Mouse (Mus musculus): ENCODE measurements around the gene Gnl3.
A peak's percentile ranks its signal among the peaks of the same experiment; 100 is the strongest.

Gene Gnl3

DNA sequence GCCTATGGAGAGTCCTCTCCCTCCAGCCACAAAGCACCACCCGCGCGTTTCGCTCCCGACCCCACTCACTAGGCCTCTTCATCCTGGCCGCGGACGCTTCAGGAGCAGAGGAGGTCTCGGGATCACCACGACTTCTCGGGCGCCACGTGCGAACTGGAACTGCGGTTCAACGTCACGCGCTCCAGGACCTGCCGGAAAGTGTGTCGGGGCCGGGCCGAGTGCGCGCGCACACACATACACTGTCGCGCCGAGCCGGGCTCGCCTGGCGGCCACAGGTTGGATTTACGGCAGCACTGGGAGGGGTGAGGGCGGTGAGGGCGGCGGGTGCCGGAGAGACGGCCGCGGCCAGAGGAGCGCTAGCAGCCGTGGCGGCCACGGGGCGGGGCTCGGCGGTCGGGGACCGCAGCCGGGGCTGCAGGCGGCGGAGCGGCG, at the start of gene Gnl3, which contains the start of gene Pbrm1:
Gnl3 (minus strand) TSS at position 293 of the 432 bp plus-strand sequence.
Pbrm1 (plus strand) TSS at position 279 of the 432 bp plus-strand sequence.
- DNase-seq (ENCODE audit: low spot score in 2 of 2): peak; percentile 95 to 97

DNA sequence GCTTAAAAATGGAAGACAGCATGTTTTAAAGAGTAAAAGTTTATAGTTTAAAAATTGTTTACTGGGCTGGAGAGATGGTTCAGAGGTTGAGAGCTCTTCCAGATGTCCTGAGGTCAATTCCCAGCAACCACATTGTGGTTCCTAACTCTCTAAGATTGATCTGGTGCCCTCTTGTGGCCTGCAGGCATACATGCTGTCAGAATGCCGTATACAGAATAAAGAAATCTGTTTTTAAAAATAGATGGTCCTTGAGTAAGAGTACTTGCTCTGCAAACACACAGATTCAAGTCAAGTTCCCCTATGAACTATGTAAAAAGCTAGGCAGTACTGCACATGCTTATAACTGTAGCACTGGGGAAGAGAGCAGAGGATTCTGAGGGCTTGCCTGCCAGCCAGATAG, 43.3 kb upstream of the Gnl3 start:
- DNase-seq (ENCODE audit: low spot score in 2 of 2): no peak

DNA sequence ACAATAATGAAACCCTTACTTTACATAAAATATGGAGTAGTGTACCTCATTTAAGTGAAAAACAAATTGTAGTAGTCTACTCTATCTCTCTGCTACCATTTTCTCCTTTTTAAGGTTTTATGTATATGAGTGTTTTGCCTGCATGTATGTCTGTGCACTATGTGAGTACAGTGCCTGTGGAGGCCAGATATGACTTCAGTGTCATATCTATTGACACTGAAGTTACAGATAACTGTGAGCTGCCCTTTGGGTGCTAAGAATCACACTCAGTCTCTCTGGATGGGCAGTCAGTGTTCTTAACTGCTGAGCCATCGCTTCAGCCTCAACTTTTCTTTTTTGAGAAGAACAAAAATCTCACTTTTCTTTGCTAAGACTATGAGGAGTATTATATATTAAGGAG, 26.9 kb upstream of the Gnl3 start:
- no peak for DNase-seq (ENCODE audit: low spot score in 2 of 2)

DNA sequence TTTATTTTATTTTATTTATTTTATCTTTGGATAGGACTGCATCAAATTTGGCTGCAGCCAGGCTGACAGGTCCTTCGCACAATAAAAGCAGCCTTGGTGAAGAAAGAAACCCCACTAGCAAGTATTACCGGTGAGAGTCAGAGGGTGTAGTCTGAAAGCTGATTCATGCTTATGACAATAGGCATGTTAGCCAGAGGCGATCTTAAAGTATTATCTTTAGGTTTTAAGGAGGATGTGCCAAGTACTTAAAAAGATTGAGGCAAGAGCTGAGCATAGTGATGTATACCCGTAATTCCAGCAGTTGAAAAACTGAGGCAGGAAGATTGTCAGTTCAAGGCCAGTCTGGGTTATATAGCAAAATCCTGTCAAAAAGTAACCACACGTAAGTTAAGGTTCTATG, 26.3 kb upstream of the Gnl3 start:
- no peak for DNase-seq (ENCODE audit: low spot score in 2 of 2)

DNA sequence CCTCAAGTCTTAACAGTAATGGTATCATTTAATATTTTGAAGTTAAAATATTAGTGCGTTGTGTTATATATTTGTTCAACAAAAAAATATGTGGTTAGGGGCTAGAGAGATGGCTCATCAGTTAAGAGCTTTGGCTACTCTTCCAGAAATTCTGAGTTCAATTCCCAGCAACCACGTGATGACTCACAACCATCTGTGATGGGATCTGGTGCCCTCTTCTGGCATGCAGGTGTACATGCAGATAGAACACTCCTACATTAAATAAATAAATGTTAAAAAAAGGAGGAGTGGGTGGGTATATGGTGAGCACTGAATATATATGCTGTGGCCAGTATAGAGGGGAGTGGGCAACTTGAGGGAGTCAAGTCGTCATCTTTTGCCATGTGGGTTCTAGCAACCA, 6.8 kb upstream of the Gnl3 start:
- peak; percentile 16 to 36 for DNase-seq (ENCODE audit: low spot score in 2 of 2)

DNA sequence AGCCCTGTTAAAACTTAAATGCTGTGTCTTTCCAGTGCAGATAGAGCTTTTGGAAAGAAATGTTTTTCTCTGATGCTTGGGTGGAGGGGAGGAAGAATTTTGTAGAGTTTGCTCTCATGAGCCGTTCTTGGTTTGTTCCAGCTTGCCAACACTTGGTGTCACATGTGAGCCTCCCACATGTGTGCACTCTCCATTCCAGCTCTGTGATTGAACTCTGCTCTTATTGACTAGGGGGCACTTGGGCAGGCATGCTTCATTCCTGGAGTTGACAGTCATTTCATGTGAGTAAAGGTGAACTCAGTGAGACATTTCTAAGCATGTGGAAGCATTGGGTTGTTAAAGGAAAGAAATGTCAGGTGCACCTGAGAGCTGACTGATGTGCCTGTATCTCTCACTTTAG, 3.6 kb upstream of the Gnl3 start:
- no peak for DNase-seq (ENCODE audit: low spot score in 2 of 2)

DNA sequence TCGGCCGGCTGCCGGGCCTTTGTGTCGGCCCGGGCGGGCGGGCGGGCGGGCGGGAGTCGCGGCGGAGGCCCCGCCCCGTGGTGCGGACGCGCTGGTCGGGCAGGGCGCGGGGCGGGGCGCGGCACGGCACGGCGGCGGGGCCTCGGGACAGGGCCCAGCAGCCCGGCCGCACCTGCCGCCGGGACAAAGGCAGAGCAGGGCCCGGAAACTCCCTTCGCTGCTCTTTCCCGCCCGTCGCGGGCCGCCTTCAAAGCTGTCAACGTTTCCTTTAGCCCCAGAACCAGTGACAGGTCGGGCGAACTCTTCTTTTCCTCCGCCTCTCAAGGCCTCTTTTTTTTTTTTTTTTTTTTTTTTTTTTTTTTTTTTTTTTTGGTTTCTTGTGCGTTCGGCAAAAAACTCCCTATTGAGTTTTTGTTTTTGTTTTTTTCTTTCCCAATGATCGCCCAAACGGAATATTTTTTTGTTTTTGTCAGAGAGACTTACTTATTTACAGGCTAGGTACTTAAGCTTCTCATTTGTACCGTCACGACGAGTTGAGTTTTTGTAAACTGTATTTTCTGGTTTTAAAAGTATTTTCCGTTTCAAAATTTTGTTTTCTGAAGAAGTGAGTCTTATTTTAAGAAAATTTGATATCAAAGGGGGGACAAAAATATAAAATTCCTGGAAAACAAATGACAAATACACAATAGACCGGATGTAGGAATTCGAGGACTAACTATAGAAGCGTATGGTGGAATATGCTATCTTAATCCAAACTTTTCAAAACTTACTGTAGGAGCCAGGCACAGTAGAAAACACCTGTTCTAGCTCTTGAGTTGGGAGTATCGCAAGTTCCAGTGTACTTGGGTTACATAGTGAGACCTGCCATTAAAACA, 616 bp upstream of the Gnl3 start:
- DNase-seq (ENCODE audit: low spot score in 2 of 2): peak; percentile 84 to 87

DNA sequence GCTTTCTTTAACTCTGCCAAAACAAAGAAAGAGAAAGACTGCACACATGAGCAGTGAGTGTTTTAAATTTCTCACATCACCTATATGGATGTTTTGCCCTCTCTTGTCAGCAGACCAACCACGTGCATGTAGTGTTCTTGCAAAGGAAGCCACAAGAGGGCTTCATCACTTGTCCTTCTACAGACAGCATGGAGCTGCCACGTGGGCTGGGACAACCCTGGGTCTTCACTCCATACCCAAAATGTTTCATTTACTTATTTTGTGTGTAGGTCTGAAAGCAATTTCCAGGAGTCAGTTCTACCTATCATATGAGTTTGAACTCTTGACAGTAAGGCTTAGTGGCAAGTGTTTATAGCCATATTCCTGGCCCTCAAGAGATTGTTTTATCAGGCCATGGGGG, 1.1 kb downstream of the Gnl3 start:
- peak; percentile 19 to 31 for DNase-seq (ENCODE audit: low spot score in 2 of 2)

DNA sequence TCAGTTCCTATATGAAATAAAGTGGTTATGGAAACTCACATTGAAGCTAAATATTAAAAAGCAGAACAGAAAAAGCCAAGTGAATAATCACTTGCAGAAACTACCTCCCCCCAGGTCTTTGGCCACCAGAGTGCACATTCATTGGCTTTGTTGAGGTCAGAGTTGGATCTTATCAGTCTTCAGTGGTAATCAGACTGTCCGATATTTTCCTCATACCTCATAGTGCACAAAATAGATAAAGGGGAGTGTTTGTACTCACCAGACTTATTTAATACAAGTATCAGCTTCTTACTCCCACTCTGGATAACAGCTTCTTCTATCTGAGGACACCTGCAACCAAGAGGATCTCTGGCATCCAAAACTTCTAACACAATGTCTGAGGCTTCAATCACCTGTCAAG, 2.9 kb downstream of the Gnl3 start:
- DNase-seq (ENCODE audit: low spot score in 2 of 2): no peak

DNA sequence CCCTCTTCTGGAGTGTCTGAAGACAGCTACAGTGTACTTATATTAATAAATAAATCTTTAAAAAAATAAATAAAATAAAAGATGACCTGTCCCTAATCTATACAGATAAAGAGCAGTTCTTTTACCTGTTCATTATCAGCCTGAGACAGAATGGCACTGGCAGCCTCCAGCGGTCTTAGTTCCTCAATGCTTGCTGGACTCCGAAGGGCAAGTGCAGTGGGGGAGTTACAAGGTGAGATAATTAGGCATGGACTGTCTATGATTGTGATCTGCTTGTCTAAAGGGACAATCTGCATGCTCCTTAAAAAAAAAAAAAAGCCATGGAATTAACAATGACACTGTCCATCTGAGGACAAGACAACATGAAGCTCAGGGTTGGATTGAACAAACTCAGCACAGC, 5.0 kb downstream of the Gnl3 start:
- DNase-seq (ENCODE audit: low spot score in 2 of 2): no peak

DNA sequence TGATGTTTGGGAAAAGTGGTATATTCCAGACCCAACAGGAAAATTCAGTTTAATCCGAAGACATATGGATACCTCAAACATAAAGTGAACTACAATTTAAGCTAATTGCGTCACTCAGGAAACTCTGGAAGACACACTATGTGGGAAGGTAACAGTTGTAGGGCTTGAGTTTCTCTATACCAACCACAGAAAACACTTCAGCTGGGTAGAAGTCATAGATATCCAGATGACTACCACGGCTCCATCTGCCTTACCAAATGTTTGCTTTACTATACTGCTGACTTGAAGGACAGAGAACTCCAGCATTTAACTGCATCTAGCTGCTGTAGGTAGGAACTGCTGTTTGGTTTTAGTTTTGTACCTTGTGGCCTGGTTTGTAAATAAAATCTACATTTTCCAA, 7.4 kb downstream of the Gnl3 start:
- no peak for DNase-seq (ENCODE audit: low spot score in 2 of 2)

DNA sequence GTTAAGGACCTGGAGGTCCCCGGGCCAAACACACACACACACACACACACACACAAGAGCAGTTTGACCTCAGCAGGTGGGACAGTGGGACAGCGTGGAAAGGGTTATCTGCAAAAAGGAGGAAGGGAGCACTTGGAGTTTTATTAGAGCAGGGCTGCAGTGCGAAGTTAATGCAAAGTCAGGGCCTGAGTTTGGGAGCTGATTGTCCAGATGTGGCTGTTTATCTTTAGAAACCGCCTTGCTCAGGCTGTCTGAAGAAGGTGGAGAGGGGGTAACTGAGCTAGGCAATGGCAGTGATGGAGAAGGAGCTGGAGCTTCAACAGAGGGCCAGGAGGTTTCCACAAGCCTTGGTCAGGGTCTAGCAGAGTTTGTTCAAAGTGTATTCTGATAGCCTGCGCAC, 12.2 kb downstream of the Gnl3 start:
- DNase-seq (ENCODE audit: low spot score in 2 of 2): no peak

DNA sequence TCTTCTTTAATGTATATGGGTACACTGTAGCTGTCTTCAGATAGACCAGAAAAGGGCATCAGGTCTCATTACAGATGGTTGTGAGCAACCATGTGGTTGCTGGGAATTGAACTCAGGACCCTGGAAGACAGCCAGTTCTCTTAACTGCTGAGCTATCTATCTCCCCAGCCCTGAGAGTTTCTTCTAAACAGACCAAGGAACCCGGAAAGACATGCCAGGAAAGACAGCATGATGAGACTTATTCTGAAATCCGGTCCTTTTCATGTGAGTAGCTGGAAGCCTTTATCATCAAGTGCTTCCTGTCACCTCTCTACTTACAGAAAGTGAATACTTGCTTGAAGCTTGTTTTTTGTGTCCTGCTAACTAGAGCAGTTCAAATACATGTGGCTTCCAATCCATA, 14.4 kb downstream of the Gnl3 start:
- DNase-seq (ENCODE audit: low spot score in 2 of 2): no peak

DNA sequence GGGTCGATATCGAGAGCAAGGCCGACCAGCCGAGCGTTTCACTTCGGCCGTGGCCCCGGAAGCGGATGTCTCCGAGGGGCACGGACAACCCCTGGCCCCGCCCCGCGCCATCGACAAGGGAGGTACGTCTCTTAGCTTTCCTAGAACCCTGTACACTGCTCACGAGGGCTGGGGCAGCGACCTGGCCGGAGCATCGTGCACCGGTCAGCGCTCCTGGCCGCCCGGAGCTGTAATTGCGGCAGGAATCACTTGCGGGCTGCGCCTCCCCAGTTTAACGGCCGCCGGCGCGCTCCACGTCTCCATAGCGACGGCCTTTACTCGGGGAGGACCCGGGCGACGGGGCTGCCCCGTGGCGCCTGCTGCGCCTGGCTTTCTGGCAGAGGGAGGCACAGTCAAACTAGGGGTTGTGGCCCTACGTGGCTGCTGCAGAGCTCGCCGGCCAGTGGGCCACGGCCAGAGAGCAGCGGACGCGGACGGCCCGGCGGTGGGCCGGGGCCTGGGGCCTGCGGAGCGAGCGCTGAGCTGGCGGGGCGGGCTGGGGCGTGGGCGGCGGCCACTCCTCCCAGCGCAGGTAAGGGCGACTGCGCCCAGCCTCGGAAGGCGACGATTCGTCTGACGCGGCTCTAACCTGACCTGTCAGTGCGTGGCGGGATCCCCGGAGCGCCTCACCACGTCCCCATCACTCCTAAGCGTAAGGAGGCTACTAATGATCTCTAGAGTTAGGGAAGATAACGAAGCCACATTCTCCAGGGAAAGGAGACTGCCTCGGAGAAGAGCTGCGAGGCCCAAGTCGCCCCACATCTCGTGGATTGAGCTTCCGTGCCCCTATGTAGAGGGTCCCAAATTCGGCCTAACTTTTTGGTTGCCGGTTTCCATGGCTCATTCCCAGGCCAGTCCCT, 17.4 kb downstream of the Gnl3 start, which contains the start of the genes Glt8d1 and Spcs1:
Glt8d1 (plus strand) TSS at position 94 of the 899 bp plus-strand sequence.
Spcs1 (minus strand) TSS at position 366 of the 899 bp plus-strand sequence.
- peak; percentile 83 to 85 for DNase-seq (ENCODE audit: low spot score in 2 of 2)

DNA sequence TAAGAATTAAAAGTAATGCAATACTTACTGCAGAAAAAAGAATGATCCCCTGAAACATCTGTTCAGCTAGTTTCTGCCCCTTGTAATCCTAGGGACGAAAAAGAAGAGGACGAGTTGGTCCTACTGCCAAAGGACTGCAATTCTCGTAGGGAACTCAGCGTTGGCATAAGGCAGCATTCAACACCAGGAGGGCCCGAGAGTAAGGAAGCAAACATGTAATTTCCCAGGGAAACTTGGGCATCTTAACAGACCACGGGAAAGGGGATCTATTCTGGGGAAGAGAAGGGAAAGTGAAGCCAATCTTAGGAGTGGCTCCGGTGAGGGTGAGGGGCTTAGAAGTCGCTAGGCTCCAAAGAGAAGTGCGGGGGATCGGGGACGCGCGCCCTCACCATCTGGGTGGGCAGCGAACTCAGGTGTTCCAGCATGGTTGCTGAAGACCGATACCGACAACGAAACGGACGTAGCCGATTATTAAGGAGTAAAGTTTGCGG, 18.1 kb downstream of the Gnl3 start:
- no peak for DNase-seq (ENCODE audit: low spot score in 2 of 2)

DNA sequence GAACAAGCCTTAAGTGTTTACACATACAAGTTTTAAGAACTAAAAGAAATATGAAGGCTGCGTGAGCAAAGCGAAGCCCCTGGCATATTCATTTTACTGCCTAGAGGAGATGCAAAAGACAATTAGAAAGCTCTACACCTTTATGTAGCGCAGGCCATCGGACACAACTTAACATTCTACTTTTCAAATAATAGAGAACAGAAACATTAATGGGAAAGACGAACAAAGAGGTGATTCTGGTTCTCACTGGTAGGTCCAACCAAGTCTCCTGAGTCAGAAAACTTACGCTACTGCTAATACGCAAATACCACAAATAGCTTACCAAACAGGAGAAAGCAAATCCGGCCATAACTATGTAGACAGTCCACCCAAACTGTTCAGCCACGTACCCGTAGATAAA, 18.6 kb downstream of the Gnl3 start:
- DNase-seq (ENCODE audit: low spot score in 2 of 2): no peak

DNA sequence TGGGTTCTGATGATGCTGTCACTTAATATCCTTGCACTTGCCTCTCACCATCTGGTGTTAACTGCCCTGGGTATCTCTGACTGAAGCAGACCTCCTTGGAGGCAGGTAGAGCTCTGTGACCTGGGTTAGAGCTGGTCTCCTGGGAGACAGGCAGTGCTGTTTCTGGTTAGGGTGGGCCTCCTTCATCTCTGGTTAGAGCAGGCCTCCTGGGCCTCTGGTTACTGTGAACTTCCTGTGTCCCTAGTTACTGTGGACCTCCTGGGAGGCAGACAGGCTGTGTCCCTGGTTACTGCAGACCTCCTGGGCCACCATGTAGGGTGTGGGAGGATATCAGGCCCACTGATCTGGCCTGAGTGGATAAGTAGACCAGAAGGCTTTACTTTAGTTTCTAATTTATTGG, 22.5 kb downstream of the Gnl3 start:
- DNase-seq (ENCODE audit: low spot score in 2 of 2): no peak

DNA sequence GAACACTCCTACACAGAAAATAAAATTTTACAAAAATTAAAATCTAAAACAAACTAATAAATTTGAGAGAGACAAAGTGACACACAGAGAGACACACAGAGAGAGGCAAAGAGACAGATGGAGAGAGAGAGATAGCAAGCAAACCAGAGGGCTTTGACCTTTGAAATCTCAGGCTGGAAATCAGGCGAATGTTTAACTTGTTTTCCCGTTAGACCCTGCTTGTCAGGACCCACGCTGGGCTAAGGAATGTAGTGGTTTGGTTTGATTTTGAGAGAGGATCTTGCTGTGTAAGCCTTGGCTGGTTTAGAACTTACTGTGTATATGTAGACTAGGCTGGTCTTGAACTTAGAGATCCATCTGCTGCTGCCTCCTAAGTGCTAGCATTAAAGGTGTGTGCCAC, 42.7 kb downstream of the Gnl3 start:
- DNase-seq (ENCODE audit: low spot score in 2 of 2): no peak

DNA sequence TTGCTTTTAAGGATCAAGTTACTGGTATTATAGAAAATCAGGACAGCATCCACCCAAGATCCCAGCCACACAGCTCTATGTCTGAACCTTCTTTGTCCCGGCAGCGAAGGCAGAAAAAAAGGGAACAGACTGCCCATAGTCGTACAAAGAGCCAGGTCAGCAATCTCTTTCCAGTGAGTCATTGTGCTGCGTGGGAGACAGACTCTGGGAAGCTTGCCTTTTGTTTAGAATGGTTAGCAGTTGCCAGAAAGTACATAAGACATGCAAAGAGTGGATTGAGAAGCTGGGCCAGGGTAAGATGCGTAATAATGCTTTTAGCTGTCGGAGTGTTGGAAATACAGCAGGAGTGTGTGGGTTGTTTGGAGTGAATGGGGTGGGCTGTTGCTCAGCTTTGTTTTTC, 44.7 kb downstream of the Gnl3 start:
- DNase-seq (ENCODE audit: low spot score in 2 of 2): no peak
